Mouse (Mus musculus): ENCODE data around the gene Rrp1.

GRCm38 (mm10) chr10:78383567-78383966 lies 29.3 kb downstream of the Rrp1 start:
- TF ChIP-seq CTCF (IDR thresholded peaks at IDR 0.05) (no peak), POLR2A (IDR thresholded peaks at IDR 0.05; ENCODE audit: insufficient read depth, low read depth, low read length) (no peak)

Data from heart, adult 2 months (tissue).